Mouse (Mus musculus) neural tube, embryonic 14.5 days (tissue): ENCODE measurements around the gene Arl4a. TPM values are rescaled to one million over a fixed set of nuclear protein-coding genes. Genes with fewer than 3 reads are reported as not detected.

Source experiments
- ATAC-seq: fragments of 200-750 bp; cut with Nextera tagmentation; 2 replicates; pipeline ENCODE4 v1.8.0; 2017; ENCODE audit warnings: low read depth, mild to moderate bottlenecking, moderate TSS enrichment, moderate library complexity
- H3K27ac ChIP-seq: fragments of 300-500 bp; sonication (generic); 2 replicates; pipeline ENCODE4 v1.5.1; 2014; ENCODE audit warnings: low read depth, mild to moderate bottlenecking, control low read depth, low read length, moderate library complexity, mixed read lengths
- H3K27me3 ChIP-seq: fragments of 300-500 bp; sonication (generic); 2 replicates; pipeline ENCODE4 v1.6.1; 2014; ENCODE audit warnings: low read length; ENCODE audit not compliant: control insufficient read depth, insufficient read depth
- H3K36me3 ChIP-seq: fragments of 300-500 bp; sonication (generic); 2 replicates; pipeline ENCODE4 v1.6.1; 2014; ENCODE audit warnings: low read length, mixed read lengths; ENCODE audit not compliant: control insufficient read depth, insufficient read depth
- H3K4me1 ChIP-seq: fragments of 300-500 bp; sonication (generic); 2 replicates; pipeline ENCODE4 v1.6.1; 2014; ENCODE audit warnings: low read length; ENCODE audit not compliant: control insufficient read depth, insufficient read depth
- H3K4me2 ChIP-seq: fragments of 300-500 bp; sonication (generic); 2 replicates; pipeline ENCODE4 v1.6.1; 2014; ENCODE audit warnings: mild to moderate bottlenecking, low read depth, low read length, control low read depth
- H3K4me3 ChIP-seq: fragments of 300-500 bp; sonication (generic); 2 replicates; pipeline ENCODE4 v1.5.1; 2014; ENCODE audit warnings: low read depth, low read length, control low read depth, mixed read lengths
- H3K9ac ChIP-seq: fragments of 300-500 bp; sonication (generic); replicated peaks from 2 replicates; pipeline ENCODE4 v1.6.1; 2014; ENCODE audit warnings: low read depth, mild to moderate bottlenecking, control low read depth, low read length, mixed read lengths
- H3K9me3 ChIP-seq: fragments of 300-500 bp; sonication (generic); 2 replicates; pipeline ENCODE4 v1.6.1; 2016; ENCODE audit warnings: low read length; ENCODE audit not compliant: control insufficient read depth
- WGBS: fragments of 180-500 bp; shearing (Covaris S2); extraction: QIAGEN DNeasy Blood & Tissue Kit; methylation state at CpG from one replicate; pipeline ENCODE4 v1.1.7; 2014; 5-methylcytosine and 5-hydroxymethylcytosine counted together
- polyA plus RNA-seq: library from polyadenylated mRNA; unstranded; fragments of >200 nt; fragmentation: Nextera tagmentation; extraction: Ambion mirVana; gene quantifications from 2 replicates; pipeline ENCODE4 v1.2.1, GENCODE M21; 2014

Arl4a gene
- polyA plus RNA-seq, 1 experiment from 2014 or later = 138 TPM

- Histone ChIP-seq H3K4me3 (no peak overlapping the region), H3K9me3 (no peaks in the 10 kb centered on the region), H3K9ac (no peak overlapping the region), H3K27me3 (no peaks in the 10 kb centered on the region), H3K4me2 (no peak overlapping the region), H3K4me1 (peaks cover 19% of the 10 kb centered on the region), H3K36me3 (no peaks in the 10 kb centered on the region), H3K27ac (no peak overlapping the region)
- no peak for ATAC-seq
- 85% methylated on average over 8 of the region's 8 CpGs for WGBS
Measured at GRCm38 (mm10) chr12:39977996-39978590, 59.7 kb downstream of the Arl4a start.

DNA sequence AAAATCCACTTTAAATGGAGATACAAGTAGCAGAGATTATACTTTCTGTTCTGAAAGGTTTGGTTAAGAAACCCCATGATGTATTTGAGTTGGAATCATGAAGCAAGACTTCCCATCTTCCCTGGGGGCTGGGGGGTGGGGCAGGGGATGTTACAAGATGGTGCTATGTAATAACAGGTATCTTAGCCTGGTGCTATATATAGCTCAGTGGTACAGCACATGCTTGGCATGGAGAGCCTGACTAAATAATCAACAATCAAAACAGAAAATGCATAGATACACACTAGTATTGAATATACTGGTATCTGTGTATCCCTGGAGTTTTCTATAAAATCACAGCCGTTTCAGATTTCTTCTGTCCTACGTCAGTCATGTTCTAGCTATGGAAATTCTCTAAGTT lies 61.4 kb downstream of the Arl4a start:
- no peak overlapping the region for H3K4me3 ChIP-seq
- no peak overlapping the region for H3K9ac ChIP-seq
- peak; percentile 55; the same call in 1 of the 2 replicates for ATAC-seq

DNA sequence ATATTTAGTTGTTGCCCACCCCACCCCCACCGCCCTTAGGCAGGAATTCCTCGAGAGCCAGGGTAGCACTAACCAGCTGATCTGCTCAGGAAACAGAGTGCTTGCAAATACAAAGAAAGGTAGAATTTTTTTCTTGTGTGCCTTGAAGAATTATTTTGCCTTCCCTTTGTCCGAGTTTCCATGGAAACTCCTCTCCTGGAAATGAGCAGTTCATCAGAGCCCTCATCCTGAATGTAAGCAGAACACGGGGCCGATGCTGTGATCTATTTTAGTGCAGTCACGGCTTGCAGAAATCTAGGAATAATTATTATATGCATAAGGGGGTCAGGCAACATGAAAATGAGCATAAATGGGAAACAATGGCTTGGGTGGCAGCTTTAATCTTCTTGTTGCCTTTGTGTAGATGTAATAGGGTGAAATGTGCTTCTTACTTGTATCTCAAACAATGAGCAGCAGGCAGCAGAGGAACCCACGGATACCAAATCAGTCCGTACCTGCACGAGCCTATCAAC lies 61.9 kb downstream of the Arl4a start:
- peak overlapping the region; percentile 67 for H3K27ac ChIP-seq
- ATAC-seq = peak; percentile 68; the same call in 1 of the 2 replicates
- H3K36me3 ChIP-seq = no peaks in the 10 kb centered on the region
- WGBS = 10% methylated on average over 9 of the region's 9 CpGs
- H3K9ac ChIP-seq = no peak overlapping the region; the same call in 1 of the 2 replicates
- no peak overlapping the region for H3K4me3 ChIP-seq
- H3K9me3 ChIP-seq = no peaks in the 10 kb centered on the region
- peak overlapping the region; percentile 21; the same call in 1 of the 2 replicates for H3K4me2 ChIP-seq
- no peaks in the 10 kb centered on the region for H3K27me3 ChIP-seq
- peaks cover 19% of the 10 kb centered on the region for H3K4me1 ChIP-seq

More for the DNA sequence above, 61.4 kb downstream of the Arl4a start:
- H3K27me3 ChIP-seq = no peaks in the 10 kb centered on the region
- H3K9me3 ChIP-seq = no peaks in the 10 kb centered on the region
- peak overlapping the region; percentile 67; the same call in 1 of the 2 replicates for H3K27ac ChIP-seq
- H3K36me3 ChIP-seq = no peaks in the 10 kb centered on the region
- 88% methylated on average over 2 of the region's 2 CpGs for WGBS
- no peak overlapping the region for H3K4me2 ChIP-seq
- H3K4me1 ChIP-seq = peaks cover 19% of the 10 kb centered on the region

DNA sequence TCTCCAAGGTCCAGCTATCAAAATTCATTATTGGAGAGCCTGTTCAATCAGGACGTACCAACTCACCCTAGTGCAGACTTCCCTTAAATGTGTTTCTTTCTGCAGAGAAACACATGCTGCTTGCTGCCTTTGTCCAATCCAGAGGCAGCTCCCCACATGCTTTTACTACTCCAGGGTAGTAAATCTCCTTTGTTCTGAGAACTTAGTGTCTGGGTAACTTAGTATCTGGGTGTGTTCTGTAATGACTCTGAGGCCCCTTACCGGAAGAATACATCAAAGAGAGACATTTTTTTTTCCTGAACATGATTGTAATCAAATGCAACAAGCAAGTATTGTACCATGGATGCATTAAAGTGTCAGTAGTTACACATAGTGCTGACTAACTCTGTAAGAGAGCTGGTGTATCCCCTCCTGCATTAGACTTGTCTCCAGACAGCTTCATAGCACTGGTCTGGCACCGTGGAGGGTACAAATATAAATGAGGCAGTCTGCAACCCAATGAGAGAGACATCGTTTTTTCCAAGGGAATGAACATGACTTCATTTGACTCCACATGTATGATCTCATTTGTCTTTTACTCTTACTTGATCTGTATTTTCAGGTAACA lies 62.7 kb downstream of the Arl4a start:
- H3K9ac ChIP-seq = no peak overlapping the region

DNA sequence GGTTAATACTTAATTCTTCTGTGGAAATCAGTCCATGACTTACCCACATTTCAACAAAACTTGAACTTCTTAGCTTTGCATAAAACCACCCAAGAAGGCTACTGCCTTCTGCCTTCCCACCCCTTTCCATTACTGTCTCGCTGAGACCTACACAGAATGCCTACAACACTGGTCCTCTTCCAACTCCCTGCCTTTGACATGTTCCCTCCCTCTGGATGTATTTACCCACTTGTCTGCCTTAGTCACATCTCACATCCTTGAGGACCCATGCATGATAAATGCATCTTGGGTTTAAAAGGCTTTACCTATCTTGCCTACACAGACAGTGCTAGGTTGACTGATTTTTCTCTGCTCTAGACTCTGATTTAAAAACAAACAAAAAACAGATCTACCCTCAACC lies 63.6 kb downstream of the Arl4a start:
- 54% methylated on average over 1 of the region's 1 CpGs for WGBS
- no peak overlapping the region for H3K4me3 ChIP-seq
- no peak overlapping the region for H3K9ac ChIP-seq
- no peak overlapping the region for H3K4me2 ChIP-seq
- no peak overlapping the region for H3K27ac ChIP-seq
- no peaks in the 10 kb centered on the region for H3K27me3 ChIP-seq
- no peak for ATAC-seq
- H3K4me1 ChIP-seq = peaks cover 19% of the 10 kb centered on the region
- no peaks in the 10 kb centered on the region for H3K36me3 ChIP-seq
- no peaks in the 10 kb centered on the region for H3K9me3 ChIP-seq

More for the DNA sequence above, 62.7 kb downstream of the Arl4a start:
- 4% methylated on average over 4 of the region's 4 CpGs for WGBS
- H3K27ac ChIP-seq = peak overlapping the region; percentile 69; the same call in 1 of the 2 replicates
- H3K4me3 ChIP-seq = no peak overlapping the region
- H3K4me1 ChIP-seq = peaks cover 19% of the 10 kb centered on the region
- peak overlapping the region; percentile 7; the same call in 1 of the 2 replicates for H3K4me2 ChIP-seq
- H3K36me3 ChIP-seq = no peaks in the 10 kb centered on the region
- peak; percentile 65 for ATAC-seq
- H3K27me3 ChIP-seq = no peaks in the 10 kb centered on the region
- no peaks in the 10 kb centered on the region for H3K9me3 ChIP-seq

DNA sequence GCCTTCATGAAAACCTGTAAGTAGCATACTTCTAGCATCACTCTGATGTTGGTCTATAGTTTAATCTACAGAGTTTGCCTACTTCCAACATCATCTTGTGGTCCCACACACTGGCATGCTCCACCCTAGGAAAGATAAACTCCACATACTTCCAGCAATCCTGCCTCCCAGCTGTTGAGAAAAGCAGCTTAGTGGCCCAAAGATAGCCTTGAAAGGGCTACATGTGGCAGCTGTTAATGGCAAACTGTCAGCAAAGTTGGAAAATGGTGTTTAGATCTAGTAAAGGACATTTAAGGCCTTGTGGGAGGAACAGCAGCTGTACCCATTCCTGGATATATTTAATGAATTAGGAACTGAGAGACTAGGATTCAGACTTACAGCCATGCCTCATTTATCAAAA lies 68.3 kb downstream of the Arl4a start:
- no peaks in the 10 kb centered on the region for H3K9me3 ChIP-seq
- no peak overlapping the region for H3K27ac ChIP-seq
- no peak for ATAC-seq
- H3K4me3 ChIP-seq = no peak overlapping the region
- H3K4me2 ChIP-seq = no peak overlapping the region
- no peaks in the 10 kb centered on the region for H3K36me3 ChIP-seq
- H3K4me1 ChIP-seq = peaks cover 5% of the 10 kb centered on the region; the same call in 1 of the 2 replicates
- H3K9ac ChIP-seq = no peak overlapping the region
- no peaks in the 10 kb centered on the region for H3K27me3 ChIP-seq

DNA sequence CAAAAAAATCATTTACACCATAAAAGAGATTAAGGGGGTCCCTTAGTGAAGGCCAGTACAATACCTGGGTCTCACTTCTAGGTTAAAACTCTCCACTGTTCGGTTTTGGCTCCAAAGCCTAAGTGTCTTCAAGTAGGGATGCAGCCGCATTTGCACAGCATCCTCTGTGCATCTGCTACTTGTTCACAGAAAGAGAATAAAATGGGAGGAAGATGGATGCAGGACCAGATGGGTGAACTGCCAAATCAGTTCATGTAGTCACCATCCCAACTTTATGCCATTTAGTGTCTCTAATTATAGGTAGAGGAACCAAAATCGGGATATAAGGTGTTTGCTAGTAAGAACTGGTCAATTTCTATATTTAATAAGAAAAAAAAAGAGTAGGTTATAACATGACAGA lies 69.7 kb downstream of the Arl4a start:
- no peaks in the 10 kb centered on the region for H3K27me3 ChIP-seq
- H3K4me3 ChIP-seq = no peak overlapping the region
- 90% methylated on average over 3 of the region's 3 CpGs for WGBS
- H3K9me3 ChIP-seq = no peaks in the 10 kb centered on the region
- ATAC-seq = no peak
- no peaks in the 10 kb centered on the region for H3K4me1 ChIP-seq
- no peaks in the 10 kb centered on the region for H3K36me3 ChIP-seq
- H3K27ac ChIP-seq = no peak overlapping the region
- no peak overlapping the region for H3K4me2 ChIP-seq
- H3K9ac ChIP-seq = no peak overlapping the region

GRCm38 (mm10) chr12:39959166-39959565 lies 78.7 kb downstream of the Arl4a start:
- Histone ChIP-seq H3K9me3 (no peaks in the 10 kb centered on the region), H3K4me3 (no peak overlapping the region), H3K9ac (no peak overlapping the region), H3K27ac (no peak overlapping the region), H3K27me3 (no peaks in the 10 kb centered on the region), H3K4me2 (no peak overlapping the region), H3K4me1 (peaks cover 2% of the 10 kb centered on the region; the same call in 1 of the 2 replicates), H3K36me3 (no peaks in the 10 kb centered on the region)
- no peak for ATAC-seq
- 79% methylated on average over 8 of the region's 8 CpGs for WGBS
